Mouse (Mus musculus): ENCODE measurements around the gene Rnf207. TPM values are rescaled to one million over a fixed set of nuclear protein-coding genes. Genes with fewer than 3 reads are reported as not detected.
A peak's percentile ranks its signal among the peaks of the same experiment; 100 is the strongest.

Rnf207 gene
- polyA plus RNA-seq, 1 experiment from 2014 or later = 27.5 TPM

GRCm38 (mm10) chr4:152262187-152262586 is 56.6 kb downstream of the Rnf207 start:
- H3K4me1 ChIP-seq (ENCODE audit: control insufficient read depth, insufficient read depth, low read length) = peaks cover 62% of the 10 kb centered on the region
- no peaks in the 10 kb centered on the region; the same call in none of the 2 replicates for H3K36me3 ChIP-seq (ENCODE audit: control insufficient read depth, insufficient read depth, low read length)
- no peaks in the 10 kb centered on the region for H3K27me3 ChIP-seq (ENCODE audit: control insufficient read depth, insufficient read depth, low read length)
- WGBS (ENCODE audit: insufficient replicate concordance) = 25% methylated on average over 9 of the region's 9 CpGs
- H3K27ac ChIP-seq (ENCODE audit: low read depth, low read length) = peak overlapping the region; percentile 88
- H3K9ac ChIP-seq (ENCODE audit: low read depth, low read length) = peak overlapping the region; percentile 49; the same call in 1 of the 2 replicates
- ATAC-seq (replicated peaks; ENCODE audit: insufficient number of reproducible peaks, low FRiP score, low TSS enrichment) = peak; percentile 2; the same call in 1 of the 2 replicates
- H3K4me2 ChIP-seq = peak overlapping the region; percentile 39
- no peak overlapping the region for H3K4me3 ChIP-seq (ENCODE audit: low read depth, low read length)
- no peaks in the 10 kb centered on the region for H3K9me3 ChIP-seq (replicated peaks; ENCODE audit: control insufficient read depth, low read length)

- Histone ChIP-seq H3K4me3 (ENCODE audit: low read depth, low read length) (no peak overlapping the region), H3K9ac (ENCODE audit: low read depth, low read length) (no peak overlapping the region), H3K9me3 (replicated peaks; ENCODE audit: control insufficient read depth, low read length) (no peaks in the 10 kb centered on the region), H3K27me3 (ENCODE audit: control insufficient read depth, insufficient read depth, low read length) (no peaks in the 10 kb centered on the region), H3K4me2 (no peak overlapping the region), H3K27ac (ENCODE audit: low read depth, low read length) (no peak overlapping the region), H3K4me1 (ENCODE audit: control insufficient read depth, insufficient read depth, low read length) (peaks cover 69% of the 10 kb centered on the region), H3K36me3 (ENCODE audit: control insufficient read depth, insufficient read depth, low read length) (no peaks in the 10 kb centered on the region; the same call in none of the 2 replicates)
- no peak for ATAC-seq (replicated peaks; ENCODE audit: insufficient number of reproducible peaks, low FRiP score, low TSS enrichment)
- 88% methylated on average over 8 of the region's 8 CpGs for WGBS (ENCODE audit: insufficient replicate concordance)
Observed at GRCm38 (mm10) chr4:152260451-152260850, 58.3 kb downstream of the Rnf207 start.

- H3K9ac ChIP-seq (ENCODE audit: low read depth, low read length) = no peak overlapping the region; the same call in 1 of the 2 replicates
- no peaks in the 10 kb centered on the region for H3K27me3 ChIP-seq (ENCODE audit: control insufficient read depth, insufficient read depth, low read length)
- ATAC-seq (replicated peaks; ENCODE audit: insufficient number of reproducible peaks, low FRiP score, low TSS enrichment) = no peak
- WGBS (ENCODE audit: insufficient replicate concordance) = 20% methylated on average over 6 of the region's 6 CpGs
- no peak overlapping the region for H3K4me2 ChIP-seq
- H3K36me3 ChIP-seq (ENCODE audit: control insufficient read depth, insufficient read depth, low read length) = no peaks in the 10 kb centered on the region; the same call in 1 of the 2 replicates
- peaks cover 64% of the 10 kb centered on the region for H3K4me1 ChIP-seq (ENCODE audit: control insufficient read depth, insufficient read depth, low read length)
- peak overlapping the region; percentile 55 for H3K27ac ChIP-seq (ENCODE audit: low read depth, low read length)
- H3K9me3 ChIP-seq (replicated peaks; ENCODE audit: control insufficient read depth, low read length) = no peaks in the 10 kb centered on the region
- H3K4me3 ChIP-seq (ENCODE audit: low read depth, low read length) = no peak overlapping the region
Observed at GRCm38 (mm10) chr4:152257070-152257469, 61.7 kb downstream of the Rnf207 start.

Other genes starting within 250 kb of the Rnf207 start
- gene Plekhg5, start 246.5 kb downstream of the Rnf207 start, polyA plus RNA-seq (2014; fragmentation: Nextera tagmentation; extraction: Ambion mirVana) = 6.6 and 7.0 TPM in 2 replicates
- 0.27 and 0.58 TPM in 2 replicates for gene Tnfrsf25, start 203.1 kb downstream of the Rnf207 start, polyA plus RNA-seq (2014; fragmentation: Nextera tagmentation; extraction: Ambion mirVana)
- gene Espn, start 166.6 kb downstream of the Rnf207 start, polyA plus RNA-seq (2014; fragmentation: Nextera tagmentation; extraction: Ambion mirVana) = 0.90 and 1.3 TPM in 2 replicates
- 0.07 TPM in 1 of 2 replicates, not detected in the other for gene Hes2, start 160.1 kb downstream of the Rnf207 start, polyA plus RNA-seq (2014; fragmentation: Nextera tagmentation; extraction: Ambion mirVana)
- 53.1 and 53.6 TPM in 2 replicates for gene Acot7, start 140.9 kb downstream of the Rnf207 start, polyA plus RNA-seq (2014; fragmentation: Nextera tagmentation; extraction: Ambion mirVana)
- 7.8 and 9.0 TPM in 2 replicates for gene Gpr153, start 44.8 kb downstream of the Rnf207 start, polyA plus RNA-seq (2014; fragmentation: Nextera tagmentation; extraction: Ambion mirVana)
- gene Hes3, start 27.3 kb downstream of the Rnf207 start, polyA plus RNA-seq (2014; fragmentation: Nextera tagmentation; extraction: Ambion mirVana) = not detected in 2 replicates
- 15.9 and 22.6 TPM in 2 replicates for gene Icmt, start 21.8 kb downstream of the Rnf207 start, polyA plus RNA-seq (2014; fragmentation: Nextera tagmentation; extraction: Ambion mirVana)
- gene Rpl22, start 6.7 kb upstream of the Rnf207 start, polyA plus RNA-seq (2014; fragmentation: Nextera tagmentation; extraction: Ambion mirVana) = 285 and 300 TPM in 2 replicates
- 0.04 and 0.07 TPM in 2 replicates for gene Chd5, start 19.7 kb upstream of the Rnf207 start, polyA plus RNA-seq (2014; fragmentation: Nextera tagmentation; extraction: Ambion mirVana)
- 1.7 and 1.9 TPM in 2 replicates for gene Nphp4, start 157.7 kb upstream of the Rnf207 start, polyA plus RNA-seq (2014; fragmentation: Nextera tagmentation; extraction: Ambion mirVana)
- 2.2 and 3.5 TPM in 2 replicates for gene Kcnab2, start 158.9 kb upstream of the Rnf207 start, polyA plus RNA-seq (2014; fragmentation: Nextera tagmentation; extraction: Ambion mirVana)

All from heart, embryonic 11.5 days (tissue).